Mouse (Mus musculus) heart, embryonic 13.5 days (tissue): ENCODE measurements at regions not wholly inside any gene's neighbourhood (a gene's known extent, or its start where the extent isn't known, plus 50 kb on each side); places are given as distances from the start of the nearest gene placed in this dataset.

Experiments
- ATAC-seq: fragments of 200-750 bp; cut with Nextera tagmentation; 2 replicates; pipeline ENCODE4 v1.8.0; 2017; ENCODE audit warnings: moderate TSS enrichment; ENCODE audit not compliant: insufficient number of reproducible peaks, low FRiP score, low TSS enrichment; ENCODE audit errors: extremely low read depth
- H3K27ac ChIP-seq: fragments of 300-500 bp; sonication (generic); replicated peaks from 2 replicates; pipeline ENCODE4 v1.5.1; 2015; ENCODE audit warnings: moderate library complexity, mild to moderate bottlenecking, inconsistent platforms
- H3K27me3 ChIP-seq: fragments of 300-500 bp; sonication (generic); replicated peaks from 2 replicates; pipeline ENCODE4 v1.6.1; 2015; ENCODE audit warnings: mild to moderate bottlenecking, inconsistent platforms
- H3K36me3 ChIP-seq: fragments of 300-500 bp; sonication (generic); 2 replicates; pipeline ENCODE4 v1.6.1; 2015; ENCODE audit warnings: mild to moderate bottlenecking, inconsistent platforms
- H3K4me1 ChIP-seq: fragments of 300-500 bp; sonication (generic); 2 replicates; pipeline ENCODE4 v1.6.1; 2015; ENCODE audit warnings: inconsistent platforms
- H3K4me2 ChIP-seq: fragments of 300-500 bp; sonication (generic); 2 replicates; pipeline ENCODE4 v1.6.1; 2015; ENCODE audit warnings: inconsistent platforms, mild to moderate bottlenecking, moderate library complexity
- H3K4me3 ChIP-seq: fragments of 300-500 bp; sonication (generic); 2 replicates; pipeline ENCODE4 v1.5.1; 2015; ENCODE audit warnings: moderate library complexity, mild to moderate bottlenecking, inconsistent platforms
- H3K9ac ChIP-seq: fragments of 300-500 bp; sonication (generic); 2 replicates; pipeline ENCODE4 v1.6.1; 2015; ENCODE audit warnings: inconsistent platforms, mild to moderate bottlenecking, moderate library complexity
- H3K9me3 ChIP-seq: fragments of 300-500 bp; sonication (generic); 2 replicates; pipeline ENCODE4 v1.6.1; 2016; ENCODE audit warnings: inconsistent platforms
- WGBS: fragments of 180-500 bp; shearing (Covaris S2); methylation state at CpG from one replicate; pipeline ENCODE4 v1.1.7; 2015; ENCODE audit warnings: mixed read lengths; 5-methylcytosine and 5-hydroxymethylcytosine counted together

DNA sequence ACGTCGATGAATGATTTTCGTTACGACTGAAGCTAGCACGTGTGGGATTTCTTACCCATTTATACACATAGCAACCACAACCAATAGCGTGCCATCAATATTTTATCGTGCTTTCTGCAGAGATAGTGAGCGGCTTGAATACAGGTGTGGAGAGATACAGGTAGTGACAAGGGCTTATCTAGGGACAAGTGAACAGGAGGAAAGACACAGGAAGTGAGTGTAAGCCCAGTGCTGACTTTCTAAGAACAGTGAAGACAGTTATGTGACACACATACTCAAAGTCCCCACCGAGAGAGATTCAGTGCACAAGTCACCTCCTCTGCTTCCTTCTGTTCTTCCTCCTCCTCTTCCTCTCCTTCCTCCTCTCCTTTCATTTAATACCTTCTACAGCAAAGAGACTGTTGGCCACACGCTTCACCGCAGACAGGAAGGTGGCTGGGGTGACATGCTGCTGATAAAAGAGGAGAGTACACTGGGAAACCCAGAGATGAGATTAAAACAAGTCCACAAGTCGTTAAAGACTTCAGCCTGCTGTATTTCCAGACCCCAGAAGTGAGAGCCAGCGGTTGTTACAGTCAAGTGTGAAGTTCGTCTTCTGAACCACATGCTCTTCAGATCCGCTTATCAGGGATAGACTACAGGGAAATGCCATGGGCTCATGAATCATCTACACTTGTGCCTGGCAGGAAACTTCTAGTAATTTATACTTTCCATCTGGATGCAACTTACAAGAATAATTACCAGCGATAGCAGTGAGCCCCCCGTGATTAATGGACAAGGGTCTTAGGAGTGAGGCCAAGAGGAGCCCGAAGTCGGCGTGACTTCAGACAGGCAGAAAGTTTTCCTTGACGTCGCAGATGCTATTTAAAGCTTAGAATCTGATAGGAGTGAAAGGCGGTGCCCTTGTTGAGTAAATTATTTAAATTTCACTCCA is 180.5 kb downstream of the Gxylt1 start:
- H3K27me3 ChIP-seq: no peaks in the 10 kb centered on the region; the same call in 1 of the 2 replicates
- H3K4me2 ChIP-seq: peak overlapping the region; percentile 32
- H3K9ac ChIP-seq: no peak overlapping the region
- 36% methylated on average over 23 of the region's 23 CpGs for WGBS
- no peak overlapping the region for H3K4me3 ChIP-seq
- ATAC-seq: no peak
- no peak overlapping the region for H3K27ac ChIP-seq
- H3K9me3 ChIP-seq: no peaks in the 10 kb centered on the region
- H3K36me3 ChIP-seq: no peaks in the 10 kb centered on the region
- peaks cover 14% of the 10 kb centered on the region for H3K4me1 ChIP-seq

DNA sequence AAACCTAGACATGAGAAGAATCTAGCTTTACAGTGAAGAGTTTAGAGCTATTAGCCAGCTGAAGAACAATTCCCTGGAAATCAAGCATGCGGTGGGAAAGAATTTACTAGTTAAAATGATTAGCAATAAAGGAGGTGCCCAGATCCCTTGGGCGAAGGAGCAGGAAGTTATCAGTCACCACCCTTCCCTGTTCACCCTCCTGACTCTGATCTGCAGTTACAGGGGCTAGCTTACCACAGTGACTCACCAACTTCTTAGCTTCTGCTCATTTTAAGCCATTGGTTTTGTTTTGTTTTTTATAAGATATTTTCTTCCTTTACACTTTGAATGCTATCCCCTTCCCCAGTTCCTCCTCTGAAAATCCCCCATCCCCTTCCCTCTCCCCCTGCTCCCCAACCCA is 183.6 kb downstream of the Gxylt1 start:
- H3K9ac ChIP-seq: no peak overlapping the region
- H3K36me3 ChIP-seq: no peaks in the 10 kb centered on the region
- no peak overlapping the region for H3K4me3 ChIP-seq
- H3K27ac ChIP-seq: no peak overlapping the region
- H3K4me1 ChIP-seq: peaks cover 14% of the 10 kb centered on the region
- WGBS: 63% methylated on average over 2 of the region's 2 CpGs
- H3K9me3 ChIP-seq: no peaks in the 10 kb centered on the region
- no peak for ATAC-seq
- H3K27me3 ChIP-seq: no peaks in the 10 kb centered on the region; the same call in 1 of the 2 replicates
- H3K4me2 ChIP-seq: no peak overlapping the region

DNA sequence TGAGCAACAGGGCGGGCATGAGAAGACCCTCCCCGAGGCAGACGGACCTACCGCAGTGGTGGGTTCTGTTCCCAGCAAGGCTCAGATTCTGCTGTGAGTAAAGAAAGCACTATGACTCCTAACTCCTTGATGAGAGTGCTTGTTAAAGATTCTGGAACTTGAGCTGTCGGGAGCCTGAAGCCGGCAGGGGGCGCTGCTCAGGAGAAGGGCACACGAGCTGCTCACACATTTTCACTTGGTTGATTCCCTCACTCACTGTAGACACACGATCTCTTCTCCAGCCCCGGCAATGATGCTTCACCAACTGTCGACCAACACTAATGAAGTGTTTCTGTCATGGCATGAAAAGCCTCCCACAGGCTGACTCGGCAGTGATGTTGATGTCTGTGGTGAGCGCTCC is 185.6 kb downstream of the Gxylt1 start:
- no peak for ATAC-seq

GRCm38 (mm10) chr15:93084967-93085617 is 189.9 kb downstream of the Gxylt1 start:
- no peak overlapping the region for H3K4me2 ChIP-seq
- 0 out of 2 replicates have a peak, but pooled peaks cover 2% of the 10 kb centered on the region for H3K4me1 ChIP-seq
- no peak for ATAC-seq
- no peaks in the 10 kb centered on the region for H3K36me3 ChIP-seq
- 47% methylated on average over 14 of the region's 14 CpGs for WGBS
- H3K9ac ChIP-seq: no peak overlapping the region
- no peak overlapping the region for H3K27ac ChIP-seq
- no peak overlapping the region for H3K4me3 ChIP-seq
- no peaks in the 10 kb centered on the region for H3K27me3 ChIP-seq
- no peaks in the 10 kb centered on the region for H3K9me3 ChIP-seq

More for the DNA sequence above, 185.6 kb downstream of the Gxylt1 start:
- Histone ChIP-seq H3K4me3 (no peak overlapping the region), H3K4me1 (peaks cover 5% of the 10 kb centered on the region), H3K4me2 (peak overlapping the region; percentile 31), H3K36me3 (no peaks in the 10 kb centered on the region), H3K9ac (no peak overlapping the region), H3K9me3 (no peaks in the 10 kb centered on the region), H3K27ac (no peak overlapping the region), H3K27me3 (no peaks in the 10 kb centered on the region)
- 24% methylated on average over 13 of the region's 13 CpGs for WGBS

- Histone ChIP-seq H3K36me3 (no peaks in the 10 kb centered on the region), H3K4me3 (no peak overlapping the region), H3K27ac (no peak overlapping the region), H3K4me2 (no peak overlapping the region), H3K27me3 (no peaks in the 10 kb centered on the region), H3K4me1 (no peaks in the 10 kb centered on the region), H3K9me3 (no peaks in the 10 kb centered on the region), H3K9ac (no peak overlapping the region)
- no peak for ATAC-seq
- WGBS: 55% methylated on average over 6 of the region's 6 CpGs
These were observed 200.9 kb downstream of the Gxylt1 start for GRCm38 (mm10) chr15:93074070-93074469.

DNA sequence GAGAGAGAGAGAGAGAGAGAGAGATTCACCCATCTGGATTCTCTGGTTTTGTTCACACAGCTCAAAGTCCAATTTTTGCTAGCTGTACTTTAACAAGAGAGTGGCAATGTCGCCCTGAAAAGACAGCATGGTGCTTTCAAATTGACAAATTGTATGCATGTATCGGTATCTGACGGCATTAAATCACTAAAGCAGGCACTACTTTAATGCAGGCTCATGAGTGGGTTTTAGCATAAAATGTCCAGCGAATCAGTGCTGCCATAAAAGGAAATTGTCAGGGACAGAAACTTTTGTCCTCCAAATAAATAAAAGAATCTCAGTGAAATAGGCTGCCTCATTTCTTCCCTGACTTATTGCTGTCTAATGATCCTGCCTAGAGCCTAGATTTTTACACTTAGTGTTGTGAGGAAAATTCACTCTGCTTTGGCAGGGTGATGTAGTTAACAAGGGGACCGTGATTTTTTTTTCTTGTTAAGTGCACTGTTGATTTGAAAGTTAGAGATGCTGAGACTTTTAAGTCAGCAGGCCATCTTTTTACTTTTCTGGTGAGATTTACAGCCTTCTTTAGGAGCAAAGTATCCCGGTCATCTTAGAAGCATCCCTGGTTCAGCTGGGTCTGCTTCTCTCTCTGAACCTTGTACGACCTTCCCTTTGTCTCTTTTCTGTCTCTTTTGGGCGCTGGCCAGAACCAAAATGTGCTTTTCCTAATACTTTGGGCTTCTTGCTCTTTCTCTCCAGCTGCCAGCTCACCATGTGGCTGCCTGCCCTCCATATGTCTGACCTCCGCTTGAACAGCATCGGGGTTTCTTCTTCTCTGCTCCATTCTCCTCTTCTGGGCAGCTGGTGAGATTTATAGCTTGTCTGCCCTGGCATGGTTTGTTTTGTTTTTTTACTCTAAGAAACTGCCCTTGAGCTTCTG is 212.5 kb downstream of the Gxylt1 start:
- no peak overlapping the region for H3K9ac ChIP-seq
- no peaks in the 10 kb centered on the region for H3K9me3 ChIP-seq
- H3K4me3 ChIP-seq: no peak overlapping the region
- H3K4me1 ChIP-seq: no peaks in the 10 kb centered on the region
- no peaks in the 10 kb centered on the region for H3K36me3 ChIP-seq
- no peak overlapping the region for H3K4me2 ChIP-seq
- ATAC-seq: no peak
- 71% methylated on average over 10 of the region's 10 CpGs for WGBS
- no peak overlapping the region for H3K27ac ChIP-seq
- H3K27me3 ChIP-seq: no peaks in the 10 kb centered on the region

GRCm38 (mm10) chr15:93053471-93053870 is 221.5 kb downstream of the Gxylt1 start:
- Histone ChIP-seq H3K9me3 (no peaks in the 10 kb centered on the region), H3K4me1 (no peaks in the 10 kb centered on the region), H3K4me2 (no peak overlapping the region), H3K9ac (no peak overlapping the region), H3K27ac (no peak overlapping the region), H3K4me3 (no peak overlapping the region), H3K36me3 (no peaks in the 10 kb centered on the region), H3K27me3 (no peaks in the 10 kb centered on the region)
- WGBS: 74% methylated on average over 3 of the region's 3 CpGs
- ATAC-seq: no peak

DNA sequence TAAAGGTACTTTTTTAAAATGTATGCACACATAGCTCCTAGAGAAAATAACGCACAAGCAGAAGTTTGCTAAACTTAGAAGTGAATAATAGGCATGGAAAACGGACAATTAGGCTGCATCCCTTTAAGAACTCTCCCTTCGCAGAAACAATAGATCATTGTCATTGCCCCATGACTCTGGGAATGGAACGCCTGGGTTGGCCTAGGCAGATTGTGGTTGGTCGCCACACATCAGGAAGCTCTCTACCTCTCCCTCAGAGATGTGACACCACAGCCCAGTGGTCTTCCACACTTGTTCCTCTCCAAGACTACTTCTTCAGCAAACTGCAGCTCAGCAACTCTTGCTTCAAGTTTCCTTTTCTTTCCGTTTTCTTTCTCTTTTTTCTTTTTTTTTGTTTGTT is 247.8 kb downstream of the Gxylt1 start:
- Histone ChIP-seq H3K4me2 (no peak overlapping the region), H3K4me3 (no peak overlapping the region), H3K9me3 (no peaks in the 10 kb centered on the region), H3K4me1 (peaks cover 28% of the 10 kb centered on the region), H3K27ac (no peak overlapping the region), H3K27me3 (no peaks in the 10 kb centered on the region), H3K36me3 (no peaks in the 10 kb centered on the region), H3K9ac (no peak overlapping the region)
- ATAC-seq: no peak
- 38% methylated on average over 6 of the region's 6 CpGs for WGBS

DNA sequence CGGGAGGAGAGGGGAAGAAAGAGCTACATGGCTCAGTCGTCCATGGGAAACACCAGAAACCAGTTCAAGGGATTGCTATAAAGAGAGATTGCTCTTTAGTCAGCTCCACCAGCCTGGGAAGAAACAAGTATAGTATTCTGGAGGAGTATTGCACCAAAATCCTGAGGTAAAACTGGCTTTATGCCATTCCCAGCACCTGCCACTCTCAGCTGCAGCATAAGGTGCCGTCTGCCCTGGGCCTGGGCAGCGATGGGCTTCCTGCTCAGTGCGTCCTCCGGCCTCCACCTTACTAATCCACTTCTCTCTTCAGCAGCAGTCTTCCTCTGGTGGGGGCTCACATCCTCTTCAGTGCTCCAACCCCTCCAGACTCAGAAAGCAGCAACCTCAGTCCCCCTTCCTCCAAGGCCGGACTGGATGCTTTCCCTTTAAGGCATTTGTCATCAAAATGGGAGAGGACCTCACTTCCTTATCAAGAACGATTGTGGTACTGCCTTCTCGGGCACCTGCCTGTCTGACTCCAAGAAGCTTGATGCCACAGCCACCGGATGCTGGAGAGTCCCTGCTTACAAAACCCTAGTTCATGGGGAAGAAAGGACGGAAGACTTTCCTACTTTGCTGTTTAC is 248.4 kb downstream of the Gxylt1 start:
- H3K27ac ChIP-seq: no peak overlapping the region
- WGBS: 32% methylated on average over 11 of the region's 11 CpGs
- H3K9ac ChIP-seq: 0 out of 2 replicates have a peak overlapping the region, but pooled peaks have one; percentile 28
- H3K36me3 ChIP-seq: no peaks in the 10 kb centered on the region
- ATAC-seq: no peak
- peak overlapping the region; percentile 18; the same call in 1 of the 2 replicates for H3K4me2 ChIP-seq
- no peak overlapping the region for H3K4me3 ChIP-seq
- H3K9me3 ChIP-seq: no peaks in the 10 kb centered on the region
- H3K4me1 ChIP-seq: peaks cover 28% of the 10 kb centered on the region
- no peaks in the 10 kb centered on the region for H3K27me3 ChIP-seq

DNA sequence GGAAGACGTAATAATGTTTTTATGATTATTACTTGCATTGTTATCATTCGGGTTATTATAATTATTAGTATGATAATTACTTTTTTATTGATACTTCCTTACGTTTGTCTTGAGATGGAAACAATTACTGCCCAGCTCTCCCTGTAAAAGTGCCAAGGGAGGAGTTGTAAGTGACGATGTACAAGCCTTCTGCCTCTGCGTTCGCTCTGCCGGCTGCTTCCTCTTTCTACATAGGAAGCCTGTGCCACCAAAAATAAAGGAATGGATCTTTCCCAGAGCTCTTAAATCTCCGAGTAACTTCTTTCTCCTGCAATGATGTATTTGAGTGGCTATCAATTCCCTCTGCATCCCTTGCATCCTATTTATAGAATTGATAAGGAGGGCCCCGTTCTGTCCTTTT is 249.2 kb downstream of the Gxylt1 start:
- no peaks in the 10 kb centered on the region for H3K36me3 ChIP-seq
- no peak for ATAC-seq
- H3K9me3 ChIP-seq: no peaks in the 10 kb centered on the region
- no peak overlapping the region for H3K27ac ChIP-seq
- no peak overlapping the region for H3K9ac ChIP-seq
- 0 out of 2 replicates have a peak overlapping the region, but pooled peaks have one; percentile 22 for H3K4me2 ChIP-seq
- H3K4me3 ChIP-seq: no peak overlapping the region
- no peaks in the 10 kb centered on the region for H3K27me3 ChIP-seq
- WGBS: 26% methylated on average over 9 of the region's 9 CpGs
- peaks cover 28% of the 10 kb centered on the region for H3K4me1 ChIP-seq
